Mouse (Mus musculus) liver, embryonic 14.5 days (tissue): ENCODE data around the gene Syce3. TPM values are rescaled to one million over a fixed set of nuclear protein-coding genes. Genes with fewer than 3 reads are reported as not detected.

Experiments
- ATAC-seq: fragments of 200-750 bp; cut with Nextera tagmentation; 2 replicates; pipeline ENCODE4 v1.8.0; 2017; ENCODE audit warnings: moderate number of reproducible peaks, mild to moderate bottlenecking, moderate library complexity; ENCODE audit not compliant: insufficient read depth
- DNase-seq, 3 experiments: peaks; one replicate each; pipeline ENCODE4 v3.0.0-alpha.2; 2012 to 2013; ENCODE audit warnings: low read depth in 3 of 3, low spot score in 3 of 3
- H3K27ac ChIP-seq: fragments of 300-500 bp; sonication (generic); 2 replicates; pipeline ENCODE4 v1.5.1; 2014; ENCODE audit warnings: moderate library complexity, mild to moderate bottlenecking, control low read depth, inconsistent platforms
- H3K27me3 ChIP-seq: fragments of 300-500 bp; sonication (generic); 2 replicates; pipeline ENCODE4 v1.6.1; 2014; ENCODE audit warnings: mild to moderate bottlenecking, low read length, moderate library complexity; ENCODE audit not compliant: control insufficient read depth, insufficient read depth
- H3K36me3 ChIP-seq: fragments of 300-500 bp; sonication (generic); replicated peaks from 2 replicates; pipeline ENCODE4 v1.6.1; 2014; ENCODE audit warnings: low read depth; ENCODE audit not compliant: control insufficient read depth, insufficient read depth
- H3K4me1 ChIP-seq, 2 experiments: fragments of 200-500 bp in 1 of 2; fragments of 300-500 bp in 1 of 2; sonication (generic) in 1 of 2; replicated peaks; 2 replicates each; pipeline ENCODE4 v1.6.1; 2012 to 2014; ENCODE audit warnings: antibody characterized with exemption in 1 of 2, inconsistent platforms in 1 of 2, low read length in 1 of 2; ENCODE audit not compliant: control insufficient read depth in 2 of 2, insufficient read depth in 2 of 2
- H3K4me2 ChIP-seq: fragments of 300-500 bp; sonication (generic); 2 replicates; pipeline ENCODE4 v1.6.1; 2014; ENCODE audit warnings: low read depth, mild to moderate bottlenecking, control low read depth, moderate library complexity
- H3K4me3 ChIP-seq, 2 experiments: fragments of 200-500 bp in 1 of 2; fragments of 300-500 bp in 1 of 2; sonication (generic) in 1 of 2; 2 replicates each; pipeline ENCODE4 v1.5.1; 2012 to 2014; ENCODE audit warnings: low read depth in 2 of 2, low read length in 2 of 2, mild to moderate bottlenecking in 2 of 2, control low read depth in 1 of 2, inconsistent platforms in 1 of 2, moderate library complexity in 1 of 2; ENCODE audit not compliant: insufficient read depth in 1 of 2
- H3K9ac ChIP-seq: fragments of 300-500 bp; sonication (generic); replicated peaks from 2 replicates; pipeline ENCODE4 v1.6.1; 2014; ENCODE audit warnings: mild to moderate bottlenecking, control low read depth, moderate library complexity
- H3K9me3 ChIP-seq: fragments of 300-500 bp; sonication (generic); 2 replicates; pipeline ENCODE4 v1.6.1; 2016; ENCODE audit warnings: low read length, mixed read lengths; ENCODE audit not compliant: control insufficient read depth
- CTCF ChIP-seq: IDR thresholded peaks from 2 replicates; pipeline ENCODE4 v1.5.1; 2016; ENCODE audit warnings: antibody characterized with exemption, low read depth, control low read depth
- EP300 ChIP-seq: IDR thresholded peaks from 2 replicates; pipeline ENCODE4 v1.6.1; 2016; ENCODE audit warnings: antibody characterized with exemption, low read depth
- WGBS: fragments of 180-500 bp; shearing (Covaris S2); extraction: QIAGEN DNeasy Blood & Tissue Kit; methylation state at CpG from one replicate; pipeline ENCODE4 v1.1.7; 2014; ENCODE audit not compliant: insufficient replicate concordance; 5-methylcytosine and 5-hydroxymethylcytosine counted together
- polyA plus RNA-seq, 2 experiments: library from polyadenylated mRNA; depleted of rRNA in 1 of 2; stranded (reverse) in 1 of 2; unstranded in 1 of 2; fragments of >200 nt; fragmentation: Nextera tagmentation in 1 of 2; extraction: Ambion mirVana in 1 of 2; gene quantifications; 2 replicates each; pipeline versions ENCODE4 v1.2.1 to v1.2.3; 2012 to 2014

The Syce3 gene
- polyA plus RNA-seq, 2 experiments = not detected

DNA sequence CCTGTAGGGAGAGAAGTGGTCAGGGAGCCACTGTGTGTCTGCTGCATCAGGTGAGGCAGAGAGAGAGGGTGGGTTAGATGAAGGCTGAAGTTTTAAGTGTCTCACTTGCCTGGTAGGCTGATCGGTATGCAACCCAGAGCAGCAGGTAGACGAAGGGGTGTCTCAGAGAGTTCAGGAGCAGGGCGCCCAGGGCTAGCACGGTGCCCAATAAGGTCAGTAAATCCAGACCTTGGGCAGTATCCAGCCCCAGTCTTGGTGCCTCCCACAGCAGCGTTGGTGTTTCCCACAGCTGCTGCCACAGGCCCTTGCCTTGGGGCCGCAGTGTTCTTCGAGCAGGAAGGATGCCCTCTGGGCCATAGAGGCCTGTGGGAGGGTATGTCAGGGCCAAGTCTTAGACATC, 55.8 kb downstream of the Syce3 start:
- ATAC-seq = no peak
- DNase-seq = no peak
- Histone ChIP-seq H3K27ac (peak overlapping the region; percentile 69), H3K9me3 (no peaks in the 10 kb centered on the region), H3K4me2 (peak overlapping the region; percentile 77), H3K9ac (peak overlapping the region; percentile 96), H3K36me3 (peaks cover 29% of the 10 kb centered on the region), H3K27me3 (no peaks in the 10 kb centered on the region), H3K4me3 (peak overlapping the region; percentile 68 to 80), H3K4me1 (peaks cover 16 to 22% of the 10 kb centered on the region in 2 experiments)
- whole genome bisulfite sequencing = 70% methylated on average over 7 of the region's 7 CpGs
- TF ChIP-seq EP300 (no peak), CTCF (no peak)

- ATAC-seq = no peak
- TF ChIP-seq CTCF (no peak), EP300 (no peak)
- no peak for DNase-seq
- H3K27ac ChIP-seq = no peak overlapping the region
- H3K36me3 ChIP-seq = peaks cover 29% of the 10 kb centered on the region
- WGBS = 91% methylated on average over 16 of the region's 16 CpGs
- H3K4me2 ChIP-seq = peak overlapping the region; percentile 77
- no peaks in the 10 kb centered on the region for H3K27me3 ChIP-seq
- no peaks in the 10 kb centered on the region for H3K9me3 ChIP-seq
- H3K4me3 ChIP-seq = peak overlapping the region in 1 of 2 experiments; percentile 80; a peak in 1 of 4 replicates
- peaks cover 14 to 22% of the 10 kb centered on the region in 2 experiments for H3K4me1 ChIP-seq
- H3K9ac ChIP-seq = peak overlapping the region; percentile 96; the same call in 1 of the 2 replicates
These were observed 56.5 kb downstream of the Syce3 start for GRCm38 (mm10) chr15:89353837-89354236.

GRCm38 (mm10) chr15:89352795-89353194, 57.5 kb downstream of the Syce3 start:
- Histone ChIP-seq H3K9me3 (no peaks in the 10 kb centered on the region), H3K4me1 (peaks cover 9 to 14% of the 10 kb centered on the region in 2 experiments), H3K4me3 (no peak overlapping the region), H3K9ac (no peak overlapping the region), H3K36me3 (peaks cover 23% of the 10 kb centered on the region), H3K27ac (no peak overlapping the region), H3K27me3 (no peaks in the 10 kb centered on the region), H3K4me2 (no peak overlapping the region)
- ATAC-seq = no peak
- DNase-seq = no peak
- 91% methylated on average over 12 of the region's 12 CpGs for WGBS
- no peak for TF ChIP-seq CTCF
- TF ChIP-seq EP300 = no peak

DNA sequence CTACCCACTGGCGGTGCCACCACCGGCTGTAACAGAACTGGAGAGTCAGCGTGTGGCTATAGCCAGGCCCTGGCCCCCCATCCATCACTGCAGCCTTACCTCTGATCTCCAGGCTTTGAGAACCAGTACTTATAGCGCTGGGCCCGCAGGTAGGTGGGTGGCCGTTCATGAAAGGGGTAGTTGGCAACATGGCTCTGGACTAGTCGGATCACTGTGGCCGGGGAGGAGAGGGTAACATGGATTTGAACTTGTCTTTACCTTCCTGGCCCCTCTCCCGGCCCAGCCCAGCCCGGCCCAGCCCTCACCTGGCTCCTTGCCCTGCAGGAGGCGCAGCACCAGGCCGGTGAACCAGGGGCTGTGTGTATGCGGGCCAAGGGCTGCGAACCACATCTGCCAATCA, 58.2 kb downstream of the Syce3 start:
- Histone ChIP-seq H3K36me3 (peaks cover 23% of the 10 kb centered on the region), H3K27me3 (no peaks in the 10 kb centered on the region), H3K9ac (no peak overlapping the region), H3K27ac (no peak overlapping the region), H3K4me3 (no peak overlapping the region), H3K4me1 (peaks cover 7 to 8% of the 10 kb centered on the region in 2 experiments; a peak in 3 of 4 replicates), H3K4me2 (no peak overlapping the region), H3K9me3 (no peaks in the 10 kb centered on the region)
- ATAC-seq (no peak), DNase-seq (no peak)
- 92% methylated on average over 14 of the region's 14 CpGs for WGBS
- TF ChIP-seq CTCF = no peak
- TF ChIP-seq EP300 = no peak

DNA sequence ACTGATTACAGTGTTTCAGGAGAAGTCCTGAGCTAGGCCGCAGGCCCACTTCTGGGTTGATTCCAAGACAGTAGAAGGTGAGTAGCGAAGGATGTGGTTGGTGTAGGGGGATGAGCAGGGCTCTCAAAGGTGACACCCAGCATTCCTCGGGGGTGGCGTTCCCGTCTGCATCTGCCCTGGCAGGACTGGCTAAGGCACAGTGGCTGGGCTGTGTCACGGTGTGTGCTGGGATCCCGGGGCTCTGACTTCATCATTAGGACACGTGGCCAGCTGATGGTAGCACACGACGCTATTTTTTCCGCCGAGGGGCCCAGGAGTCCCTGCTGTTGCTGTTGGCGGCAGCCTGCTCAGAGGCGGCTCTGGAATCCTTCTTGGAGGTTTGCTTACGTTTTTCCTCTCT, 59.0 kb downstream of the Syce3 start:
- Histone ChIP-seq H3K9me3 (no peaks in the 10 kb centered on the region), H3K36me3 (peaks cover 23% of the 10 kb centered on the region), H3K4me1 (peaks cover 6 to 7% of the 10 kb centered on the region in 2 experiments; a peak in 3 of 4 replicates), H3K4me2 (no peak overlapping the region), H3K27ac (no peak overlapping the region), H3K27me3 (no peaks in the 10 kb centered on the region), H3K9ac (no peak overlapping the region), H3K4me3 (no peak overlapping the region)
- TF ChIP-seq CTCF (no peak), EP300 (no peak)
- DNase-seq = no peak
- ATAC-seq = no peak
- 86% methylated on average over 15 of the region's 15 CpGs for WGBS
